Mouse (Mus musculus): ENCODE data around the gene Crybb2. TPM values are rescaled to one million over a fixed set of nuclear protein-coding genes. Genes with fewer than 3 reads are reported as not detected.

Crybb2 gene
- polyA plus RNA-seq, 1 experiment from 2014 or later: not detected

- H3K9me3 ChIP-seq: no peaks in the 10 kb centered on the region
- no peaks in the 10 kb centered on the region for H3K36me3 ChIP-seq
- no peak overlapping the region for H3K4me3 ChIP-seq
- no peak overlapping the region for H3K4me2 ChIP-seq
- H3K4me1 ChIP-seq: peaks cover 7% of the 10 kb centered on the region
- H3K9ac ChIP-seq: no peak overlapping the region
- 76% methylated on average over 3 of the region's 3 CpGs for WGBS
- H3K27ac ChIP-seq: 0 out of 2 replicates have a peak overlapping the region, but pooled peaks have one; percentile 22
- H3K27me3 ChIP-seq: no peaks in the 10 kb centered on the region
- no peak for ATAC-seq (ENCODE audit: insufficient number of reproducible peaks, insufficient read depth, low FRiP score, low TSS enrichment, low read depth)
Measured at GRCm38 (mm10) chr5:113107709-113108108, 37.8 kb upstream of the Crybb2 start.

GRCm38 (mm10) chr5:113106594-113106993 is 36.7 kb upstream of the Crybb2 start:
- peaks cover 8% of the 10 kb centered on the region; the same call in 1 of the 2 replicates for H3K4me1 ChIP-seq
- H3K9me3 ChIP-seq: no peaks in the 10 kb centered on the region
- no peak overlapping the region for H3K4me2 ChIP-seq
- 65% methylated on average over 7 of the region's 7 CpGs for WGBS
- H3K36me3 ChIP-seq: no peaks in the 10 kb centered on the region
- H3K27ac ChIP-seq: no peak overlapping the region
- H3K4me3 ChIP-seq: no peak overlapping the region
- no peaks in the 10 kb centered on the region for H3K27me3 ChIP-seq
- no peak for ATAC-seq (ENCODE audit: insufficient number of reproducible peaks, insufficient read depth, low FRiP score, low TSS enrichment, low read depth)
- no peak overlapping the region for H3K9ac ChIP-seq

- Histone ChIP-seq H3K27ac (no peak overlapping the region), H3K9ac (no peak overlapping the region), H3K4me1 (0 out of 2 replicates have a peak, but pooled peaks cover 2% of the 10 kb centered on the region), H3K27me3 (no peaks in the 10 kb centered on the region), H3K4me2 (no peak overlapping the region), H3K4me3 (no peak overlapping the region), H3K36me3 (no peaks in the 10 kb centered on the region), H3K9me3 (no peaks in the 10 kb centered on the region)
- no peak for ATAC-seq (ENCODE audit: insufficient number of reproducible peaks, insufficient read depth, low FRiP score, low TSS enrichment, low read depth)
- WGBS: 80% methylated on average over 4 of the region's 4 CpGs
Measured at GRCm38 (mm10) chr5:113105481-113105880, 35.6 kb upstream of the Crybb2 start.

GRCm38 (mm10) chr5:113105035-113105434 is 35.1 kb upstream of the Crybb2 start:
- Histone ChIP-seq H3K9ac (no peak overlapping the region), H3K27ac (no peak overlapping the region), H3K4me3 (no peak overlapping the region), H3K4me1 (0 out of 2 replicates have a peak, but pooled peaks cover 2% of the 10 kb centered on the region), H3K27me3 (no peaks in the 10 kb centered on the region), H3K36me3 (no peaks in the 10 kb centered on the region), H3K4me2 (no peak overlapping the region), H3K9me3 (no peaks in the 10 kb centered on the region)
- WGBS: 73% methylated on average over 9 of the region's 9 CpGs
- no peak for ATAC-seq (ENCODE audit: insufficient number of reproducible peaks, insufficient read depth, low FRiP score, low TSS enrichment, low read depth)

GRCm38 (mm10) chr5:113102455-113102854 is 32.5 kb upstream of the Crybb2 start:
- no peak for ATAC-seq (ENCODE audit: insufficient number of reproducible peaks, insufficient read depth, low FRiP score, low TSS enrichment, low read depth)
- 0 out of 2 replicates have a peak, but pooled peaks cover 2% of the 10 kb centered on the region for H3K4me1 ChIP-seq

GRCm38 (mm10) chr5:113101457-113101856 is 31.5 kb upstream of the Crybb2 start:
- Histone ChIP-seq H3K9ac (no peak overlapping the region), H3K4me3 (no peak overlapping the region), H3K4me2 (no peak overlapping the region), H3K4me1 (0 out of 2 replicates have a peak, but pooled peaks cover 2% of the 10 kb centered on the region), H3K36me3 (peaks cover 10% of the 10 kb centered on the region; the same call in 1 of the 2 replicates), H3K9me3 (no peaks in the 10 kb centered on the region), H3K27me3 (no peaks in the 10 kb centered on the region), H3K27ac (no peak overlapping the region)
- no peak for ATAC-seq (ENCODE audit: insufficient number of reproducible peaks, insufficient read depth, low FRiP score, low TSS enrichment, low read depth)
- 74% methylated on average over 10 of the region's 10 CpGs for WGBS

More at GRCm38 (mm10) chr5:113102455-113102854, 32.5 kb upstream of the Crybb2 start:
- Histone ChIP-seq H3K36me3 (peaks cover 2% of the 10 kb centered on the region; the same call in 1 of the 2 replicates), H3K27ac (no peak overlapping the region), H3K4me2 (no peak overlapping the region), H3K27me3 (no peaks in the 10 kb centered on the region), H3K9ac (0 out of 2 replicates have a peak overlapping the region, but pooled peaks have one; percentile 36), H3K9me3 (no peaks in the 10 kb centered on the region), H3K4me3 (no peak overlapping the region)
- WGBS: 73% methylated on average over 7 of the region's 7 CpGs

- Histone ChIP-seq H3K27ac (no peak overlapping the region), H3K4me1 (0 out of 2 replicates have a peak, but pooled peaks cover 2% of the 10 kb centered on the region), H3K36me3 (peaks cover 17% of the 10 kb centered on the region; the same call in 1 of the 2 replicates), H3K4me3 (no peak overlapping the region), H3K4me2 (no peak overlapping the region), H3K27me3 (no peaks in the 10 kb centered on the region), H3K9ac (no peak overlapping the region), H3K9me3 (no peaks in the 10 kb centered on the region)
- ATAC-seq (ENCODE audit: insufficient number of reproducible peaks, insufficient read depth, low FRiP score, low TSS enrichment, low read depth): no peak
- WGBS: 87% methylated on average over 11 of the region's 11 CpGs
Measured at GRCm38 (mm10) chr5:113100422-113100821, 30.5 kb upstream of the Crybb2 start.

- no peaks in the 10 kb centered on the region for H3K27me3 ChIP-seq
- WGBS: 27% methylated on average over 1 of the region's 1 CpGs
- H3K4me2 ChIP-seq: no peak overlapping the region
- no peak overlapping the region for H3K4me3 ChIP-seq
- no peak overlapping the region for H3K9ac ChIP-seq
- peaks cover 19% of the 10 kb centered on the region; the same call in 1 of the 2 replicates for H3K36me3 ChIP-seq
- no peak overlapping the region for H3K27ac ChIP-seq
- 0 out of 2 replicates have a peak, but pooled peaks cover 2% of the 10 kb centered on the region for H3K4me1 ChIP-seq
- H3K9me3 ChIP-seq: no peaks in the 10 kb centered on the region
- no peak for ATAC-seq (ENCODE audit: insufficient number of reproducible peaks, insufficient read depth, low FRiP score, low TSS enrichment, low read depth)
Measured at GRCm38 (mm10) chr5:113099546-113099945, 29.6 kb upstream of the Crybb2 start.

GRCm38 (mm10) chr5:113097551-113097950 is 27.6 kb upstream of the Crybb2 start:
- Histone ChIP-seq H3K4me1 (peaks cover 2% of the 10 kb centered on the region; the same call in 1 of the 2 replicates), H3K4me3 (no peak overlapping the region), H3K4me2 (no peak overlapping the region), H3K27me3 (no peaks in the 10 kb centered on the region), H3K9me3 (no peaks in the 10 kb centered on the region), H3K36me3 (peaks cover 19% of the 10 kb centered on the region; the same call in 1 of the 2 replicates), H3K27ac (no peak overlapping the region), H3K9ac (no peak overlapping the region)
- WGBS: 87% methylated on average over 17 of the region's 17 CpGs
- ATAC-seq (ENCODE audit: insufficient number of reproducible peaks, insufficient read depth, low FRiP score, low TSS enrichment, low read depth): no peak

GRCm38 (mm10) chr5:113095456-113095855 is 25.5 kb upstream of the Crybb2 start:
- Histone ChIP-seq H3K9ac (no peak overlapping the region), H3K4me1 (peaks cover 5% of the 10 kb centered on the region; the same call in 1 of the 2 replicates), H3K27me3 (no peaks in the 10 kb centered on the region), H3K4me3 (no peak overlapping the region), H3K36me3 (peaks cover 24% of the 10 kb centered on the region; the same call in 1 of the 2 replicates), H3K9me3 (no peaks in the 10 kb centered on the region), H3K4me2 (no peak overlapping the region), H3K27ac (no peak overlapping the region)
- ATAC-seq (ENCODE audit: insufficient number of reproducible peaks, insufficient read depth, low FRiP score, low TSS enrichment, low read depth): no peak
- 91% methylated on average over 18 of the region's 18 CpGs for WGBS

GRCm38 (mm10) chr5:113092406-113092805 is 22.5 kb upstream of the Crybb2 start:
- H3K36me3 ChIP-seq: peaks cover 34% of the 10 kb centered on the region; the same call in 1 of the 2 replicates
- peak overlapping the region; percentile 36; the same call in 1 of the 2 replicates for H3K9ac ChIP-seq
- no peaks in the 10 kb centered on the region; the same call in 1 of the 2 replicates for H3K27me3 ChIP-seq
- ATAC-seq (ENCODE audit: insufficient number of reproducible peaks, insufficient read depth, low FRiP score, low TSS enrichment, low read depth): no peak
- no peak overlapping the region for H3K4me3 ChIP-seq
- no peaks in the 10 kb centered on the region for H3K9me3 ChIP-seq
- peaks cover 5% of the 10 kb centered on the region; the same call in 1 of the 2 replicates for H3K4me1 ChIP-seq
- WGBS: 75% methylated on average over 7 of the region's 7 CpGs
- no peak overlapping the region for H3K27ac ChIP-seq
- no peak overlapping the region for H3K4me2 ChIP-seq

GRCm38 (mm10) chr5:113091162-113091561 is 21.2 kb upstream of the Crybb2 start:
- peaks cover 5% of the 10 kb centered on the region; the same call in 1 of the 2 replicates for H3K4me1 ChIP-seq
- H3K4me3 ChIP-seq: no peak overlapping the region
- 52% methylated on average over 5 of the region's 5 CpGs for WGBS
- no peak overlapping the region for H3K27ac ChIP-seq
- no peaks in the 10 kb centered on the region; the same call in 1 of the 2 replicates for H3K27me3 ChIP-seq
- H3K9ac ChIP-seq: no peak overlapping the region
- no peaks in the 10 kb centered on the region for H3K9me3 ChIP-seq
- H3K36me3 ChIP-seq: peaks cover 23% of the 10 kb centered on the region; the same call in 1 of the 2 replicates
- no peak for ATAC-seq (ENCODE audit: insufficient number of reproducible peaks, insufficient read depth, low FRiP score, low TSS enrichment, low read depth)
- no peak overlapping the region for H3K4me2 ChIP-seq

Data from embryonic facial prominence, embryonic 13.5 days (tissue).